Mouse (Mus musculus): Measurements from ENCODE around the gene Olfr744. TPM values are rescaled to one million over a fixed set of nuclear protein-coding genes. Genes with fewer than 3 reads are reported as not detected.
"Not testable (repeated sequence)": the region's sequence is repeated elsewhere in the genome, so short reads cannot be mapped to it uniquely, and the experiment has no call there.

Gene Olfr744
- not detected in 2 replicates for polyA plus RNA-seq (2014; fragmentation: Nextera tagmentation; extraction: Ambion mirVana)

DNA sequence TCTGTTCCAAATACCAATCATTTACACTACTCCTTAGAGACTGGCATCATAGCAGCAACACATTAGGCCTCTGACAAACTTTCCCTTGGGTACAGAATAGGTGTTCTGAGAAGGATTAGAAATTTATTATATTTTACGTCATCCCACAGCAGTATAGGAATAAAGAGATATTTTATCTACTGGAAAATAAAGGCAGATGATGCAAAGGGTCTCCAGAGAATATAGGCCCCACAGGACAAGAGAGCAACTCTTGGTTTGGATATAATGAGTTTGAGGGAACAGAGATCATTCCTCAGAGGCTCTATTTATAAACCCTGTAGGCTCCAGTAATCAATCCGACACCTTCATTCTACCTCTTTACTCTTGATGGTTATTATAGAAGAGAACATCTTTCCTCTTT, at the start of gene Olfr744:
Olfr744 (plus strand) TSS at position 301 of the 400 bp plus-strand sequence.
- Histone ChIP-seq H3K9me3 (replicated peaks; ENCODE audit: control insufficient read depth, low read length) (no peaks in the 10 kb centered on the region), H3K4me1 (ENCODE audit: control insufficient read depth, insufficient read depth, low read length) (no peaks in the 10 kb centered on the region), H3K4me2 (ENCODE audit: low read length) (no peak within 1 kb of the TSS), H3K4me3 (ENCODE audit: low read depth, low read length) (no peak within 1 kb of the TSS), H3K9ac (ENCODE audit: low read length) (no peak within 1 kb of the TSS), H3K27me3 (replicated peaks; ENCODE audit: control insufficient read depth, insufficient read depth, low read length) (no peaks in the 10 kb centered on the region), H3K36me3 (ENCODE audit: control insufficient read depth, insufficient read depth, low read length) (no peaks in the 10 kb centered on the region), H3K27ac (ENCODE audit: low read depth, low read length) (no peak within 1 kb of the TSS)
- ATAC-seq = no peak
- DNase-seq (ENCODE audit: low spot score) = no peak
- WGBS = 89% methylated on average over 2 of the region's 2 CpGs

DNA sequence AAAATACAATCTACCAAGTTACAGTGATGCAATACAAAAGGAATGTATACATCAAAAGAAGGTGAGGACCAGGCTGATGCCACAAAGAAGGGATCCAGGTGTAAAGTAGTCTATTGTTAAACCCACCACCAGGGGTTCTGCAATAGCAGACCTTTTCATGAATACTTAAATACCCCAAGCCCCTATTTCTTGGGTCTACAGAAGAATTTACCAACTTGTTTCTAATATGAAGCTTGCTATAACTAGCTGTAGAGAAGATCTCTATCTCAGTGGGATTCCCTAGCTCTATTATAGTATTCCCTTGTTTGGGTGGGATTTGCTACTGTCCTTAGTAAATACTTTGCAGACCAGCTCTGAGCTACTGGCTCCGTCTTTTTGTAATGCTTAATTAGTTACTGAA, 41.6 kb upstream of the Olfr744 start:
- H3K27ac ChIP-seq (ENCODE audit: low read depth, low read length); H3K4me1 ChIP-seq (ENCODE audit: control insufficient read depth, insufficient read depth, low read length); H3K9ac ChIP-seq (ENCODE audit: low read length); ATAC-seq; H3K4me2 ChIP-seq (ENCODE audit: low read length); H3K36me3 ChIP-seq (ENCODE audit: control insufficient read depth, insufficient read depth, low read length); H3K27me3 ChIP-seq (replicated peaks; ENCODE audit: control insufficient read depth, insufficient read depth, low read length); DNase-seq (ENCODE audit: low spot score); H3K9me3 ChIP-seq (replicated peaks; ENCODE audit: control insufficient read depth, low read length); H3K4me3 ChIP-seq (ENCODE audit: low read depth, low read length): not testable (repeated sequence)
- WGBS = 50% methylated on average over 1 of the region's 1 CpGs

DNA sequence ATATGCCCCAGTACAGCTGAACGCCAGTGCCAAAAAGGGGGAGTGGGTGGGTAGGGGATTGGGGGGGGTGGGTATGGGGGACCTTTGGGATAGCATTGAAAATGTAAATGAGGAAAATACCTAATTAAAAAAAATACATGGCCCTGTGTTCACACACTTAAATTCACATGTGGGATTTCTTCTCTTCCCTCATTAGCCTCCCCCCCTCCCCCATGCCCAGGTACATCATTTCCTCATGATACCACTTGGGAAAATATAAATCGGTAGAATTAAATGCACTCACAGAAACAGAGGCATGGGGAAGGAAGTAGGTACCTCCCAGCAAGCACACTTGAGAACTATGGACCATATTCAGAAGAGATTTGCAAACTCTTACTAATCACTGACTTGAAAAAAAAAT, 24.4 kb downstream of the Olfr744 start, which contains the start of gene Olfr745:
Olfr745 (plus strand) TSS at position 301 of the 400 bp plus-strand sequence.
- Histone ChIP-seq H3K27me3 (replicated peaks; ENCODE audit: control insufficient read depth, insufficient read depth, low read length) (no peaks in the 10 kb centered on the region), H3K9ac (ENCODE audit: low read length) (no peak within 1 kb of the TSS), H3K36me3 (ENCODE audit: control insufficient read depth, insufficient read depth, low read length) (no peaks in the 10 kb centered on the region), H3K9me3 (replicated peaks; ENCODE audit: control insufficient read depth, low read length) (no peaks in the 10 kb centered on the region), H3K27ac (ENCODE audit: low read depth, low read length) (no peak within 1 kb of the TSS), H3K4me3 (ENCODE audit: low read depth, low read length) (no peak within 1 kb of the TSS), H3K4me2 (ENCODE audit: low read length) (no peak within 1 kb of the TSS), H3K4me1 (ENCODE audit: control insufficient read depth, insufficient read depth, low read length) (no peaks in the 10 kb centered on the region)
- WGBS = 82% methylated on average over 2 of the region's 2 CpGs
- DNase-seq (ENCODE audit: low spot score) (no peak), ATAC-seq (no peak)

DNA sequence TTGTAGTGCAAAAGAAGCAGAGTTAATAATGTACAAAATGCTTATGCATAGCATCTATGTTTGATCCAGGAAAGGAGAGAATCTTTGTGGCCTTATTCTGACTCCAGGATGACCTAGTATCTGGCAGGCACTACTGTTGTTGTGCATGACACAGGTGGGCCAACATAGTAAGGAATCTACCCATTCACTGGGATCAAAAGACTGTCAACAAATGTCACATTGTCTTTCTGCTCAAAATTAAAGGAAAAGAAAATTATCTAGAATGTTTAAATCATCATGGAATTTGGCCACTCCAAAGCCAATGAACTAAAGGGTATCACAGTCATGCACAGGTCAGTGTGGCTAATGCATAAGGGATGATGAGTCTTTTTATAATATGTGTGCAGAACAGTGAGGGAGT, 32.1 kb downstream of the Olfr744 start, which contains the start of gene Olfr746:
Olfr746 (plus strand) TSS at position 301 of the 400 bp plus-strand sequence.
- no peak for DNase-seq (ENCODE audit: low spot score)
- Histone ChIP-seq H3K27ac (ENCODE audit: low read depth, low read length) (no peak within 1 kb of the TSS), H3K36me3 (ENCODE audit: control insufficient read depth, insufficient read depth, low read length) (no peaks in the 10 kb centered on the region), H3K4me2 (ENCODE audit: low read length) (no peak within 1 kb of the TSS), H3K4me1 (ENCODE audit: control insufficient read depth, insufficient read depth, low read length) (no peaks in the 10 kb centered on the region), H3K27me3 (replicated peaks; ENCODE audit: control insufficient read depth, insufficient read depth, low read length) (no peaks in the 10 kb centered on the region), H3K9ac (ENCODE audit: low read length) (no peak within 1 kb of the TSS), H3K9me3 (replicated peaks; ENCODE audit: control insufficient read depth, low read length) (no peaks in the 10 kb centered on the region), H3K4me3 (ENCODE audit: low read depth, low read length) (no peak within 1 kb of the TSS)
- ATAC-seq = no peak

Other genes with a start within 250 kb of the Olfr744 start
- gene Olfr736, start 233.7 kb upstream of the Olfr744 start, polyA plus RNA-seq (2014; fragmentation: Nextera tagmentation; extraction: Ambion mirVana) = not detected in 2 replicates
- gene Olfr738, start 207.3 kb upstream of the Olfr744 start, polyA plus RNA-seq (2014; fragmentation: Nextera tagmentation; extraction: Ambion mirVana) = not detected in 2 replicates
- not detected in 2 replicates for gene Olfr739, start 196.3 kb upstream of the Olfr744 start, polyA plus RNA-seq (2014; fragmentation: Nextera tagmentation; extraction: Ambion mirVana)
- not detected in 2 replicates for gene Olfr740, start 169.3 kb upstream of the Olfr744 start, polyA plus RNA-seq (2014; fragmentation: Nextera tagmentation; extraction: Ambion mirVana)
- not detected in 2 replicates for gene Olfr741, start 142.1 kb upstream of the Olfr744 start, polyA plus RNA-seq (2014; fragmentation: Nextera tagmentation; extraction: Ambion mirVana)
- not detected in 2 replicates for gene Olfr742, start 111.3 kb upstream of the Olfr744 start, polyA plus RNA-seq (2014; fragmentation: Nextera tagmentation; extraction: Ambion mirVana)
- not detected in 2 replicates for gene Olfr743, start 93.0 kb upstream of the Olfr744 start, polyA plus RNA-seq (2014; fragmentation: Nextera tagmentation; extraction: Ambion mirVana)
- not detected in 2 replicates for gene Olfr745, start 24.5 kb downstream of the Olfr744 start, polyA plus RNA-seq (2014; fragmentation: Nextera tagmentation; extraction: Ambion mirVana)
- gene Olfr746, start 32.2 kb downstream of the Olfr744 start, polyA plus RNA-seq (2014; fragmentation: Nextera tagmentation; extraction: Ambion mirVana) = not detected in 2 replicates
- not detected in 2 replicates for gene Olfr747, start 78.3 kb downstream of the Olfr744 start, polyA plus RNA-seq (2014; fragmentation: Nextera tagmentation; extraction: Ambion mirVana)
- gene Olfr748, start 92.5 kb downstream of the Olfr744 start, polyA plus RNA-seq (2014; fragmentation: Nextera tagmentation; extraction: Ambion mirVana) = not detected in 2 replicates
- gene Olfr749, start 130.2 kb downstream of the Olfr744 start, polyA plus RNA-seq (2014; fragmentation: Nextera tagmentation; extraction: Ambion mirVana) = not detected in 2 replicates
- 152 and 161 TPM in 2 replicates for gene Ttc5, start 170.6 kb downstream of the Olfr744 start, polyA plus RNA-seq (2014; fragmentation: Nextera tagmentation; extraction: Ambion mirVana)
- 0.11 TPM in 1 of 2 replicates, not detected in the other for gene Ccnb1ip1, start 192.9 kb downstream of the Olfr744 start, polyA plus RNA-seq (2014; fragmentation: Nextera tagmentation; extraction: Ambion mirVana)
- 58.7 and 60.9 TPM in 2 replicates for gene Parp2, start 193.0 kb downstream of the Olfr744 start, polyA plus RNA-seq (2014; fragmentation: Nextera tagmentation; extraction: Ambion mirVana)

Data from forebrain, embryonic 14.5 days (tissue).